Mouse (Mus musculus) CH12.LX (cell line): ENCODE data around the gene Lrrc75b.

ENCODE experiments used
- HCFC1 ChIP-seq: IDR thresholded peaks from 2 replicates; pipeline ENCODE4 v1.6.1; 2012; ENCODE audit warnings: low read depth, mild to moderate bottlenecking, inconsistent platforms, low read length, improper control_type of control experiment
- POLR2A ChIP-seq: IDR thresholded peaks from 2 replicates; pipeline ENCODE4 v1.6.1; 2011; ENCODE audit warnings: low read depth, mild to moderate bottlenecking, improper control_type of control experiment, low read length
- TCF12 ChIP-seq: IDR thresholded peaks from 2 replicates; pipeline ENCODE4 v1.6.1; 2014; ENCODE audit warnings: low read depth, mild to moderate bottlenecking, inconsistent platforms, low read length, improper control_type of control experiment
- USF2 ChIP-seq: conservative IDR thresholded peaks from 2 replicates; pipeline ENCODE4 v1.6.1; 2011; ENCODE audit warnings: low read depth, low read length, improper control_type of control experiment

DNA sequence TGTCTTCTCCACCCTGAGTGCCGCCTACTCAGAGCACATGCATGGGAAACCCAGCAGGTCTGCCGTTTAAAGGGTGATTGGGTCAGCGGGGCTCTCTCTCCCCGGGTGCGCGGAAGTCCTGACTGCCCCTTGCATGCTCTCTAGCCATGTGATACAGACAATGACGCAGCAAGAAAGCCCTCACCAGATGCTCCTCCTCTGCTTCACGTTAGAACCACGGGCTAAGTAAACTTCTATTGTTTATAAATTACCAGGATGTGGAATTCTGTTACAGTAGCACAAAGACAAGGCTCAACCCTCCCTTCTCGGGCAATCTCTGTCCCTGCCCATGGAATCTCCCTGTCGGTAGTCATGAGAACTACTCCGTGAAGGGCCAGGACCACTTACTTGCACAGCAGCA, 9.0 kb downstream of the Lrrc75b start:
- TF ChIP-seq POLR2A (no peak), USF2 (no peak), HCFC1 (no peak), TCF12 (no peak)
